Mouse (Mus musculus) layer of hippocampus, adult 2 months (tissue): ENCODE measurements around the gene Mei1. TPM values are rescaled to one million over a fixed set of nuclear protein-coding genes. Genes with fewer than 3 reads are reported as not detected.
"Not testable (repeated sequence)": the region's sequence is repeated elsewhere in the genome, so short reads cannot be mapped to it uniquely, and the experiment has no call there.

ENCODE experiments used
- DNase-seq, 2 experiments: peaks; one replicate each; pipeline ENCODE4 v3.0.0; 2022; ENCODE audit warnings: low spot score in 2 of 2
- H3K27ac ChIP-seq: fragments of 200-600 bp; 2 replicates; pipeline ENCODE4 v1.8.1; 2022
- H3K4me3 ChIP-seq: fragments of 200-600 bp; 2 replicates; pipeline ENCODE4 v1.8.1; 2022; ENCODE audit warnings: mild to moderate bottlenecking
- CTCF ChIP-seq: fragments of 200-600 bp; conservative IDR thresholded peaks from 2 replicates; pipeline ENCODE4 v1.8.1; 2022; ENCODE audit warnings: antibody characterized with exemption, mild to moderate bottlenecking, moderate library complexity
- total RNA-seq, 2 experiments: library from RNA; stranded (reverse); gene quantifications; 2 replicates each; pipeline ENCODE4 v1.2.3; 2021

The Mei1 gene
- total RNA-seq, 2 experiments from 2014 or later: 0.26 to 0.44 TPM

GRCm38 (mm10) chr15:82106953-82107555 is 37.3 kb downstream of the Mei1 start:
- Histone ChIP-seq H3K4me3 (no peak overlapping the region), H3K27ac (peak overlapping the region; percentile 88)
- DNase-seq: peak; percentile 62 to 82
- TF ChIP-seq CTCF: peak; percentile 82

GRCm38 (mm10) chr15:82120544-82120943 is 50.7 kb downstream of the Mei1 start:
- H3K4me3 ChIP-seq: no peak overlapping the region
- no peak overlapping the region for H3K27ac ChIP-seq
- no peak for TF ChIP-seq CTCF
- no peak for DNase-seq

- not testable (repeated sequence) for DNase-seq
These were observed 56.9 kb downstream of the Mei1 start for GRCm38 (mm10) chr15:82126690-82127089.

GRCm38 (mm10) chr15:82127426-82128374 is 57.9 kb downstream of the Mei1 start, which contains the start of gene Ccdc134:
Gene Ccdc134 (plus strand): TSS chr15:82127922.
- TF ChIP-seq CTCF: no peak; the same call in 1 of the 2 replicates
- peak within 1 kb of the TSS; percentile 82 for H3K4me3 ChIP-seq
- DNase-seq: peak; percentile 96
- H3K27ac ChIP-seq: peak within 1 kb of the TSS; percentile 88

More at GRCm38 (mm10) chr15:82126690-82127089, 56.9 kb downstream of the Mei1 start:
- not testable (repeated sequence) for H3K4me3 ChIP-seq, H3K27ac ChIP-seq

- Histone ChIP-seq H3K27ac (peak overlapping the region; percentile 88), H3K4me3 (peak overlapping the region; percentile 82)
- DNase-seq: no peak
- no peak for TF ChIP-seq CTCF
These were observed 58.6 kb downstream of the Mei1 start for GRCm38 (mm10) chr15:82128398-82128797.

- Histone ChIP-seq H3K27ac (no peak overlapping the region), H3K4me3 (no peak overlapping the region)
- no peak for DNase-seq
- no peak for TF ChIP-seq CTCF
These were observed 60.8 kb downstream of the Mei1 start for GRCm38 (mm10) chr15:82130599-82130998.

- DNase-seq: peak in 1 of 2 experiments; percentile 50
- Histone ChIP-seq H3K27ac (peak overlapping the region; percentile 51; the same call in 1 of the 2 replicates), H3K4me3 (no peak overlapping the region)
- no peak for TF ChIP-seq CTCF
These were observed 65.6 kb downstream of the Mei1 start for GRCm38 (mm10) chr15:82135372-82135771.

GRCm38 (mm10) chr15:82138565-82138964 is 68.8 kb downstream of the Mei1 start:
- peak; percentile 61 to 77 for DNase-seq
- peak; percentile 92 for TF ChIP-seq CTCF
- Histone ChIP-seq H3K27ac (no peak overlapping the region), H3K4me3 (no peak overlapping the region)

GRCm38 (mm10) chr15:82139196-82139595 is 69.4 kb downstream of the Mei1 start:
- H3K4me3 ChIP-seq: no peak overlapping the region
- no peak overlapping the region for H3K27ac ChIP-seq
- no peak for DNase-seq
- peak; percentile 70 for TF ChIP-seq CTCF

- peak; percentile 39; the same call in 1 of the 2 replicates for TF ChIP-seq CTCF
- no peak for DNase-seq
- H3K27ac ChIP-seq: no peak overlapping the region
- no peak overlapping the region for H3K4me3 ChIP-seq
These were observed 70.6 kb downstream of the Mei1 start for GRCm38 (mm10) chr15:82140355-82140754.

GRCm38 (mm10) chr15:82144157-82144556 is 74.4 kb downstream of the Mei1 start:
- no peak for DNase-seq
- no peak for TF ChIP-seq CTCF
- no peak overlapping the region for H3K27ac ChIP-seq
- H3K4me3 ChIP-seq: no peak overlapping the region

GRCm38 (mm10) chr15:82145408-82145807 is 75.6 kb downstream of the Mei1 start:
- DNase-seq: no peak
- Histone ChIP-seq H3K4me3 (no peak overlapping the region), H3K27ac (peak overlapping the region; percentile 98; the same call in 1 of the 2 replicates)
- TF ChIP-seq CTCF: no peak
